Mouse (Mus musculus) C2C12 (cell line): ENCODE data around the gene Gm20388. TPM values are rescaled to one million over a fixed set of nuclear protein-coding genes. Genes with fewer than 3 reads are reported as not detected.

Experiments
- H3K27me3 ChIP-seq: one replicate; pipeline ENCODE4 v1.6.1; 2011; ENCODE audit not compliant: control insufficient read depth, insufficient read depth, insufficient read length
- H3K36me3 ChIP-seq: one replicate; pipeline ENCODE4 v1.6.1; 2011; ENCODE audit not compliant: control insufficient read depth, insufficient read depth
- H3K4me3 ChIP-seq: one replicate; pipeline ENCODE4 v1.5.1; 2011; ENCODE audit warnings: mild to moderate bottlenecking, control low read depth; ENCODE audit not compliant: poor library complexity, insufficient read depth, severe bottlenecking
- H3K79me2 ChIP-seq: one replicate; pipeline ENCODE4 v1.6.1; 2011; ENCODE audit not compliant: control insufficient read depth, insufficient read depth
- H3K79me3 ChIP-seq: one replicate; pipeline ENCODE4 v1.6.1; 2011; ENCODE audit warnings: low read depth, control low read depth
- H3ac ChIP-seq: one replicate; pipeline ENCODE3; 2011; ENCODE audit warnings: low read depth; ENCODE audit not compliant: control insufficient read depth, insufficient read length
- CEBPB ChIP-seq: IDR thresholded peaks from one replicate; pipeline ENCODE4 v1.6.1; 2011; ENCODE audit warnings: low read depth, mild to moderate bottlenecking, control low read depth, moderate library complexity
- CTCF ChIP-seq: IDR thresholded peaks from one replicate; pipeline ENCODE4 v1.5.1; 2011; ENCODE audit not compliant: control insufficient read depth, insufficient read depth, insufficient read length
- FOSL1 ChIP-seq: IDR thresholded peaks from one replicate; pipeline ENCODE4 v1.8.0; 2011; ENCODE audit warnings: mild to moderate bottlenecking, low read length; ENCODE audit not compliant: poor library complexity, insufficient read depth, severe bottlenecking
- MAX ChIP-seq: IDR thresholded peaks from one replicate; pipeline ENCODE4 v1.6.1; 2011; ENCODE audit warnings: mild to moderate bottlenecking, control low read depth
- MYOD1 ChIP-seq: IDR thresholded peaks from one replicate; pipeline ENCODE4 v1.6.1; 2011; ENCODE audit warnings: low read depth; ENCODE audit not compliant: control insufficient read depth, insufficient read length
- MYOG ChIP-seq: IDR thresholded peaks from one replicate; pipeline ENCODE4 v1.6.1; 2011; ENCODE audit not compliant: control insufficient read depth, insufficient read length; ENCODE audit errors: extremely low read depth
- USF1 ChIP-seq: IDR thresholded peaks from one replicate; pipeline ENCODE4 v1.6.1; 2011; ENCODE audit warnings: low read depth, mild to moderate bottlenecking, control low read depth, moderate library complexity
- polyA plus RNA-seq: library from polyadenylated mRNA; unstranded; fragments of >200 nt; fragmentation: generic; extraction: Trizol; gene quantifications from one replicate; pipeline ENCODE4 v1.2.1, GENCODE M21; 2012; ENCODE audit warnings: missing spikeins

The Gm20388 gene
- polyA plus RNA-seq, 1 experiment = 15.0 TPM

GRCm38 (mm10) chr8:121350803-121351202 is 1440.2 kb downstream of the Gm20388 start:
- Histone ChIP-seq H3K4me3 (no peak overlapping the region), H3K36me3 (no peaks in the 10 kb centered on the region), H3K27me3 (peaks cover 46% of the 10 kb centered on the region), H3K79me2 (no peaks in the 10 kb centered on the region), H3K79me3 (no peaks in the 10 kb centered on the region), H3ac (no peak overlapping the region)
- no peak for TF ChIP-seq FOSL1

GRCm38 (mm10) chr8:121354844-121355243 is 1444.2 kb downstream of the Gm20388 start:
- Histone ChIP-seq H3K27me3 (peaks cover 33% of the 10 kb centered on the region), H3K36me3 (no peaks in the 10 kb centered on the region), H3K79me3 (no peaks in the 10 kb centered on the region), H3K4me3 (no peak overlapping the region), H3K79me2 (no peaks in the 10 kb centered on the region), H3ac (no peak overlapping the region)
- TF ChIP-seq FOSL1 (no peak), MYOD1 (no peak), CEBPB (no peak), CTCF (no peak), USF1 (no peak), MAX (no peak), MYOG (no peak)

GRCm38 (mm10) chr8:121357451-121357850 is 1446.8 kb downstream of the Gm20388 start:
- H3K36me3 ChIP-seq = no peaks in the 10 kb centered on the region
- no peak for TF ChIP-seq MYOG
- no peak for TF ChIP-seq MYOD1
- H3K79me3 ChIP-seq = no peaks in the 10 kb centered on the region
- peaks cover 14% of the 10 kb centered on the region for H3K27me3 ChIP-seq
- no peak overlapping the region for H3ac ChIP-seq
- no peaks in the 10 kb centered on the region for H3K79me2 ChIP-seq
- H3K4me3 ChIP-seq = no peak overlapping the region

GRCm38 (mm10) chr8:121358609-121359008 is 1448.0 kb downstream of the Gm20388 start:
- H3K79me2 ChIP-seq = no peaks in the 10 kb centered on the region
- H3K4me3 ChIP-seq = no peak overlapping the region
- H3K36me3 ChIP-seq = no peaks in the 10 kb centered on the region
- H3K27me3 ChIP-seq = peaks cover 9% of the 10 kb centered on the region
- H3ac ChIP-seq = no peak overlapping the region
- no peak for TF ChIP-seq MYOG
- no peak for TF ChIP-seq MAX
- no peak for TF ChIP-seq USF1
- no peak for TF ChIP-seq CTCF
- no peak for TF ChIP-seq CEBPB
- no peak for TF ChIP-seq FOSL1
- TF ChIP-seq MYOD1 = no peak
- H3K79me3 ChIP-seq = no peaks in the 10 kb centered on the region

GRCm38 (mm10) chr8:121359131-121359981 is 1448.7 kb downstream of the Gm20388 start:
- no peaks in the 10 kb centered on the region for H3K79me3 ChIP-seq
- no peaks in the 10 kb centered on the region for H3K79me2 ChIP-seq
- H3K36me3 ChIP-seq = no peaks in the 10 kb centered on the region
- no peak overlapping the region for H3K4me3 ChIP-seq
- H3ac ChIP-seq = no peak overlapping the region
- peaks cover 11% of the 10 kb centered on the region for H3K27me3 ChIP-seq
- no peak for TF ChIP-seq FOSL1
- TF ChIP-seq USF1 = no peak
- TF ChIP-seq CTCF = no peak
- no peak for TF ChIP-seq MYOG
- TF ChIP-seq CEBPB = no peak
- TF ChIP-seq MYOD1 = no peak
- no peak for TF ChIP-seq MAX

GRCm38 (mm10) chr8:121360001-121360400 is 1449.4 kb downstream of the Gm20388 start:
- Histone ChIP-seq H3K27me3 (peaks cover 17% of the 10 kb centered on the region), H3K79me3 (no peaks in the 10 kb centered on the region), H3K79me2 (no peaks in the 10 kb centered on the region)

More at GRCm38 (mm10) chr8:121360001-121360400, 1449.4 kb downstream of the Gm20388 start:
- H3K36me3 ChIP-seq = no peaks in the 10 kb centered on the region
- no peak overlapping the region for H3ac ChIP-seq
- no peak overlapping the region for H3K4me3 ChIP-seq
- TF ChIP-seq MYOG = no peak
